Mouse (Mus musculus): ENCODE measurements at regions not wholly inside any gene's neighbourhood (a gene's known extent, or its start where the extent isn't known, plus 50 kb on each side); places are given as distances from the start of the nearest gene placed in this dataset.

DNA sequence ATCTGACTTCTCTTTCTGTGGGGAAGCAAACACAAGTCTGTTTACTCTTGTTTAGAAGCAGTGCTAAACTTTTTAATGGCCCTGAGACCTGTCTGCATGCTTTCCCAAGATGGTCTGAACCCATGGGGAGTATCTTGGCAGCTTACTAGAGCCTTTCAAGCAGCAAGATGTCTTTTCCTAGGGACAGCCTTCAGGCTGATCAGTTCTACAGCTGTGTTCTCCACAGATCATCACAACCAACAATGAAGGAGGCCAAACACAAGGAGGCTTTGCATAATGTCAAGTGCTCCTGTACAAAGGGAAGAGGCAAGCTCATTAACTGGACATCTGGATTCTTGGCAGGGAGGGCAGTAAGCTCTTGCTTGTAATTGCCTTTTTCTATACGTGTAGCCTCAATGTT, 641.0 kb downstream of the Nedd1 start:
- H3K4me1 ChIP-seq (ENCODE audit: insufficient read depth, low read depth, low read length), result no peaks in the 10 kb centered on the region
- no peak for DNase-seq (ENCODE audit: low spot score)
- H3K9me3 ChIP-seq (ENCODE audit: low read length), result no peaks in the 10 kb centered on the region
- no peak overlapping the region for H3K9ac ChIP-seq (replicated peaks; ENCODE audit: low read depth)
- ATAC-seq, result no peak
- no peak for TF ChIP-seq CTCF (IDR thresholded peaks at IDR 0.05)
- TF ChIP-seq EP300 (IDR thresholded peaks at IDR 0.05), result no peak
- no peak overlapping the region for H3K27ac ChIP-seq (ENCODE audit: low read length)
- no peaks in the 10 kb centered on the region for H3K36me3 ChIP-seq (ENCODE audit: insufficient read depth, low read length)
- no peaks in the 10 kb centered on the region for H3K27me3 ChIP-seq (replicated peaks; ENCODE audit: insufficient read depth, low read length)
- H3K4me3 ChIP-seq (ENCODE audit: low read depth, low read length), result no peak overlapping the region
- H3K4me2 ChIP-seq (replicated peaks; ENCODE audit: low read depth, low read length), result no peak overlapping the region
- 34% methylated on average over 1 of the region's 1 CpGs for WGBS

- Histone ChIP-seq H3K9me3 (ENCODE audit: low read length) (no peaks in the 10 kb centered on the region), H3K4me3 (ENCODE audit: low read depth, low read length) (no peak overlapping the region), H3K9ac (replicated peaks; ENCODE audit: low read depth) (no peak overlapping the region), H3K4me2 (replicated peaks; ENCODE audit: low read depth, low read length) (no peak overlapping the region), H3K27ac (ENCODE audit: low read length) (no peak overlapping the region), H3K36me3 (ENCODE audit: insufficient read depth, low read length) (no peaks in the 10 kb centered on the region), H3K27me3 (replicated peaks; ENCODE audit: insufficient read depth, low read length) (no peaks in the 10 kb centered on the region), H3K4me1 (ENCODE audit: insufficient read depth, low read depth, low read length) (no peaks in the 10 kb centered on the region)
- DNase-seq (ENCODE audit: low spot score), result no peak
- no peak for TF ChIP-seq CTCF (IDR thresholded peaks at IDR 0.05)
- no peak for TF ChIP-seq EP300 (IDR thresholded peaks at IDR 0.05)
- WGBS, result 68% methylated on average over 4 of the region's 4 CpGs
- no peak for ATAC-seq
Measured at GRCm38 (mm10) chr10:92079421-92079820, 642.8 kb downstream of the Nedd1 start.

- DNase-seq (ENCODE audit: low spot score), result no peak
Measured at GRCm38 (mm10) chr10:92077291-92077690, 644.9 kb downstream of the Nedd1 start.

DNA sequence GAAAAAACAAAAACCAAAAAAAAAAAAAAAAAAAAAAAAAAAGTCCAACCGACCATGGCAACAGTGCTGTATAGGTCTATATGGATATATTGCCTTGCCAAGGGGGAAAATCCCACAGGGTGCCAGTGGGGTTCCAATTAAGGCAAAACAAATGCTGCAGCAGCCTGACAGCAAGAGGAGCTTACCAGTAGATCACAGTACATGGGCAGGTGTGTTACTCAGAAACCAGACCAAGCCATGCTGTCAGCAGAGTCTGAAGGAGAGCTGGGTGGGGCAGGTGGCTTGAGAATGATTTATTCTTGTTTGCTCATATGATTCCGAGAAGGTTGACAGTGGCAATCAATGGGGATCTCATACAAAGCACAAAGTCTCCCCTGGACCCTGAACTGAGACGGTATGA, 645.5 kb downstream of the Nedd1 start:
- WGBS, result 59% methylated on average over 3 of the region's 3 CpGs
- ATAC-seq, result no peak
- no peak overlapping the region for H3K4me3 ChIP-seq (ENCODE audit: low read depth, low read length)
- no peak overlapping the region for H3K27ac ChIP-seq (ENCODE audit: low read length)
- no peaks in the 10 kb centered on the region for H3K36me3 ChIP-seq (ENCODE audit: insufficient read depth, low read length)
- no peaks in the 10 kb centered on the region for H3K27me3 ChIP-seq (replicated peaks; ENCODE audit: insufficient read depth, low read length)
- H3K4me1 ChIP-seq (ENCODE audit: insufficient read depth, low read depth, low read length), result no peaks in the 10 kb centered on the region
- H3K9me3 ChIP-seq (ENCODE audit: low read length), result no peaks in the 10 kb centered on the region
- TF ChIP-seq EP300 (IDR thresholded peaks at IDR 0.05) (no peak), CTCF (IDR thresholded peaks at IDR 0.05) (no peak)
- no peak overlapping the region for H3K4me2 ChIP-seq (replicated peaks; ENCODE audit: low read depth, low read length)
- no peak overlapping the region for H3K9ac ChIP-seq (replicated peaks; ENCODE audit: low read depth)
- DNase-seq (ENCODE audit: low spot score), result no peak

More at GRCm38 (mm10) chr10:92077291-92077690, 644.9 kb downstream of the Nedd1 start:
- no peaks in the 10 kb centered on the region for H3K36me3 ChIP-seq (ENCODE audit: insufficient read depth, low read length)
- no peaks in the 10 kb centered on the region for H3K9me3 ChIP-seq (ENCODE audit: low read length)
- no peak overlapping the region for H3K9ac ChIP-seq (replicated peaks; ENCODE audit: low read depth)
- no peak for ATAC-seq
- WGBS, result 65% methylated on average over 3 of the region's 3 CpGs
- no peak overlapping the region for H3K4me2 ChIP-seq (replicated peaks; ENCODE audit: low read depth, low read length)
- no peaks in the 10 kb centered on the region for H3K27me3 ChIP-seq (replicated peaks; ENCODE audit: insufficient read depth, low read length)
- TF ChIP-seq CTCF (IDR thresholded peaks at IDR 0.05) (no peak), EP300 (IDR thresholded peaks at IDR 0.05) (no peak)
- H3K4me3 ChIP-seq (ENCODE audit: low read depth, low read length), result no peak overlapping the region
- H3K27ac ChIP-seq (ENCODE audit: low read length), result no peak overlapping the region
- no peaks in the 10 kb centered on the region for H3K4me1 ChIP-seq (ENCODE audit: insufficient read depth, low read depth, low read length)

- Histone ChIP-seq H3K4me2 (replicated peaks; ENCODE audit: low read depth, low read length) (no peak overlapping the region), H3K9ac (replicated peaks; ENCODE audit: low read depth) (no peak overlapping the region), H3K9me3 (ENCODE audit: low read length) (no peaks in the 10 kb centered on the region), H3K4me3 (ENCODE audit: low read depth, low read length) (no peak overlapping the region), H3K27ac (ENCODE audit: low read length) (no peak overlapping the region), H3K36me3 (ENCODE audit: insufficient read depth, low read length) (no peaks in the 10 kb centered on the region), H3K4me1 (ENCODE audit: insufficient read depth, low read depth, low read length) (no peaks in the 10 kb centered on the region), H3K27me3 (replicated peaks; ENCODE audit: insufficient read depth, low read length) (no peaks in the 10 kb centered on the region)
- WGBS, result 56% methylated on average over 8 of the region's 8 CpGs
- DNase-seq (ENCODE audit: low spot score) (no peak), ATAC-seq (no peak)
- no peak for TF ChIP-seq EP300 (IDR thresholded peaks at IDR 0.05)
- TF ChIP-seq CTCF (IDR thresholded peaks at IDR 0.05), result no peak
Measured at GRCm38 (mm10) chr10:92075469-92075868, 646.8 kb downstream of the Nedd1 start.

- 77% methylated on average over 11 of the region's 11 CpGs for WGBS
- Histone ChIP-seq H3K4me2 (replicated peaks; ENCODE audit: low read depth, low read length) (no peak overlapping the region), H3K36me3 (ENCODE audit: insufficient read depth, low read length) (no peaks in the 10 kb centered on the region), H3K27ac (ENCODE audit: low read length) (no peak overlapping the region), H3K27me3 (replicated peaks; ENCODE audit: insufficient read depth, low read length) (no peaks in the 10 kb centered on the region), H3K9ac (replicated peaks; ENCODE audit: low read depth) (no peak overlapping the region), H3K4me1 (ENCODE audit: insufficient read depth, low read depth, low read length) (no peaks in the 10 kb centered on the region), H3K4me3 (ENCODE audit: low read depth, low read length) (no peak overlapping the region), H3K9me3 (ENCODE audit: low read length) (no peaks in the 10 kb centered on the region)
- no peak for ATAC-seq
- TF ChIP-seq CTCF (IDR thresholded peaks at IDR 0.05), result no peak
- TF ChIP-seq EP300 (IDR thresholded peaks at IDR 0.05), result no peak
- no peak for DNase-seq (ENCODE audit: low spot score)
Measured at GRCm38 (mm10) chr10:92074698-92075394, 647.4 kb downstream of the Nedd1 start.
